Mouse (Mus musculus): ENCODE measurements around the gene Dock2. TPM values are rescaled to one million over a fixed set of nuclear protein-coding genes. Genes with fewer than 3 reads are reported as not detected.

Gene Dock2
- polyA plus RNA-seq, 1 experiment from 2014 or later, result 1.2 TPM

GRCm38 (mm10) chr11:34506390-34506789, 277.3 kb downstream of the Dock2 start:
- Histone ChIP-seq H3K9me3 (no peaks in the 10 kb centered on the region), H3K36me3 (no peaks in the 10 kb centered on the region), H3K4me1 (no peaks in the 10 kb centered on the region), H3K4me3 (no peak overlapping the region), H3K27me3 (ENCODE audit: insufficient read depth, poor library complexity, severe bottlenecking) (no peaks in the 10 kb centered on the region), H3K27ac (no peak overlapping the region)
- 88% methylated on average over 1 of the region's 1 CpGs for WGBS
- no peak for DNase-seq (ENCODE audit: low spot score)

- H3K27me3 ChIP-seq (ENCODE audit: insufficient read depth, poor library complexity, severe bottlenecking), result no peaks in the 10 kb centered on the region
- H3K36me3 ChIP-seq, result no peaks in the 10 kb centered on the region
- WGBS, result 80% methylated on average over 1 of the region's 1 CpGs
- no peaks in the 10 kb centered on the region for H3K4me1 ChIP-seq
- H3K27ac ChIP-seq, result no peak overlapping the region
- no peaks in the 10 kb centered on the region for H3K9me3 ChIP-seq
- no peak overlapping the region for H3K4me3 ChIP-seq
- DNase-seq (ENCODE audit: low spot score), result no peak
These were observed 284.0 kb downstream of the Dock2 start for GRCm38 (mm10) chr11:34499663-34500062.

- no peaks in the 10 kb centered on the region for H3K4me1 ChIP-seq
- 76% methylated on average over 4 of the region's 4 CpGs for WGBS
These were observed 289.0 kb downstream of the Dock2 start for GRCm38 (mm10) chr11:34494682-34495081.

DNA sequence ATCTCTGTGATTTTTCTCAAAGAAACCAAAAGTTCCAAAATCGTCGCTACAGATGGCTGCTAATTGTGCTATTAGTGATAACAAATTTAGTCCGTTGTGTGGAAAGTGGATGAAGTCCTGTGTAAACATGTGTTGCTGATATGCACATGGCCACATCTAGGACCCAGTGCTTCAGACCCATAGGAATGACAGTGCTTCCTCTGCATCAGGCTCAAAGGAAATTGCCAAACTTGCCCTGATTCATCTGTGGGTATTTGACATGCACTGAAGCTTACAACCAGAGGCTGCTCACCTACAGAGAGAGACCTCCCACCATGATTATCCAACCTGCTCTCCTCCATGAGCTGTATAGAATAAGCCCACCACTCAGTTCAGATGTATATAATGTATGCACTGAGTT, 290.7 kb downstream of the Dock2 start:
- no peak for DNase-seq (ENCODE audit: low spot score)
- Histone ChIP-seq H3K36me3 (no peaks in the 10 kb centered on the region), H3K27ac (no peak overlapping the region), H3K9me3 (no peaks in the 10 kb centered on the region), H3K27me3 (ENCODE audit: insufficient read depth, poor library complexity, severe bottlenecking) (no peaks in the 10 kb centered on the region), H3K4me3 (no peak overlapping the region), H3K4me1 (no peaks in the 10 kb centered on the region)
- WGBS, result 76% methylated on average over 3 of the region's 3 CpGs

More at GRCm38 (mm10) chr11:34494682-34495081, 289.0 kb downstream of the Dock2 start:
- Histone ChIP-seq H3K27me3 (ENCODE audit: insufficient read depth, poor library complexity, severe bottlenecking) (no peaks in the 10 kb centered on the region), H3K9me3 (no peaks in the 10 kb centered on the region), H3K27ac (no peak overlapping the region), H3K36me3 (no peaks in the 10 kb centered on the region), H3K4me3 (no peak overlapping the region)
- DNase-seq (ENCODE audit: low spot score), result no peak

- Histone ChIP-seq H3K27ac (no peak overlapping the region), H3K4me1 (no peaks in the 10 kb centered on the region), H3K9me3 (no peaks in the 10 kb centered on the region), H3K27me3 (ENCODE audit: insufficient read depth, poor library complexity, severe bottlenecking) (no peaks in the 10 kb centered on the region), H3K36me3 (no peaks in the 10 kb centered on the region), H3K4me3 (no peak overlapping the region)
- 58% methylated on average over 2 of the region's 2 CpGs for WGBS
- DNase-seq (ENCODE audit: low spot score), result no peak
These were observed 291.5 kb downstream of the Dock2 start for GRCm38 (mm10) chr11:34492223-34492622.

GRCm38 (mm10) chr11:34489548-34489947, 294.1 kb downstream of the Dock2 start:
- H3K9me3 ChIP-seq, result no peaks in the 10 kb centered on the region; the same call in 1 of the 2 replicates
- H3K4me1 ChIP-seq, result 0 out of 2 replicates have a peak, but pooled peaks cover 5% of the 10 kb centered on the region
- no peak for DNase-seq (ENCODE audit: low spot score)
- no peak overlapping the region for H3K27ac ChIP-seq
- H3K4me3 ChIP-seq, result no peak overlapping the region
- H3K36me3 ChIP-seq, result no peaks in the 10 kb centered on the region
- 84% methylated on average over 6 of the region's 6 CpGs for WGBS
- no peaks in the 10 kb centered on the region for H3K27me3 ChIP-seq (ENCODE audit: insufficient read depth, poor library complexity, severe bottlenecking)

- no peak for DNase-seq (ENCODE audit: low spot score)
- no peaks in the 10 kb centered on the region for H3K27me3 ChIP-seq (ENCODE audit: insufficient read depth, poor library complexity, severe bottlenecking)
- H3K9me3 ChIP-seq, result no peaks in the 10 kb centered on the region
- H3K27ac ChIP-seq, result no peak overlapping the region
- no peaks in the 10 kb centered on the region for H3K4me1 ChIP-seq
- H3K4me3 ChIP-seq, result no peak overlapping the region
- 76% methylated on average over 5 of the region's 5 CpGs for WGBS
- no peaks in the 10 kb centered on the region for H3K36me3 ChIP-seq
These were observed 304.4 kb downstream of the Dock2 start for GRCm38 (mm10) chr11:34479301-34479700.

DNA sequence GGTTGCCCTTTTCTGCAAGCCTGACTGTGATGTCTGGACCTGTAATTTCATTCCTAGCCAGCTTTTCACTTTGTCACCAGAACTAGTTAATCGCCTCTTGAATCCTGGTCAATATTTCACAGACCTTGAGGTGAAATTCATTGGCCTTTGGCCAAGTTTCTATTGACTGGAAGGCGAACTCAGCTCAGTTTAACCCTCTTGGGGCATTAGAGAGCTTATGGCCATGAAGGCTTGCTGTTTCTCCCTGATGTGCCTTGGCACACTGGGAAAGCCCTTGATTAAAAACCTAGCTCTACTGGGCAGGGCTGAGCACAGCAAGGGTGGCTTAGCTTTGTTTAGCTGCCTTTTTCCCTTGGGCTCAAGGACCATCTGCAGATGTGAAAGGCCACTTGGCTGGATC, 313.9 kb downstream of the Dock2 start:
- no peak overlapping the region for H3K4me3 ChIP-seq
- H3K9me3 ChIP-seq, result no peaks in the 10 kb centered on the region
- 79% methylated on average over 2 of the region's 2 CpGs for WGBS
- no peak for DNase-seq (ENCODE audit: low spot score)
- no peak overlapping the region for H3K27ac ChIP-seq
- no peaks in the 10 kb centered on the region for H3K36me3 ChIP-seq
- no peaks in the 10 kb centered on the region for H3K27me3 ChIP-seq (ENCODE audit: insufficient read depth, poor library complexity, severe bottlenecking)
- no peaks in the 10 kb centered on the region for H3K4me1 ChIP-seq

DNA sequence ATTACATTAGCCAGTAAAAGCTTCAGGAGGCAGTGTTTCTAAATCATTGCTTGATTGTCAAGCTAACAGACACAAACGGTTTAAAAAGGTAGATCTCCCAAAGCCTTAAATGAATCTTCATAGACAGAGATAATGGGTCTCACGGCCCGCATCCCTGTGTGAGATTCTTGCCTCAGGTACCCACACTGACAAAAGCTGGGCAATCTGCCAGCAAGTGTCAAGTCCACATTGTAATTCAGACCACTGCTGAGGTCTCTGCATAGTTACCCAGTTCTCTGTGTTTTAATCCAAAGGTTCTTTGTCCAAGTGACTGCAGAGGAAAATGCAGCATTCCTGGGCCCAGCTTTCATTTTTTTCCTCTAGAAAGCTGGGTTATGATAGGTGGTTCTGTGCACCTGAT, 315.1 kb downstream of the Dock2 start:
- Histone ChIP-seq H3K36me3 (no peaks in the 10 kb centered on the region), H3K27me3 (ENCODE audit: insufficient read depth, poor library complexity, severe bottlenecking) (no peaks in the 10 kb centered on the region), H3K4me1 (no peaks in the 10 kb centered on the region), H3K27ac (no peak overlapping the region), H3K9me3 (no peaks in the 10 kb centered on the region), H3K4me3 (no peak overlapping the region)
- no peak for DNase-seq (ENCODE audit: low spot score)
- WGBS, result 66% methylated on average over 3 of the region's 3 CpGs

- no peak overlapping the region for H3K4me3 ChIP-seq
- H3K36me3 ChIP-seq, result no peaks in the 10 kb centered on the region
- no peak overlapping the region for H3K27ac ChIP-seq
- H3K27me3 ChIP-seq (ENCODE audit: insufficient read depth, poor library complexity, severe bottlenecking), result no peaks in the 10 kb centered on the region
- H3K9me3 ChIP-seq, result no peaks in the 10 kb centered on the region
- WGBS, result 52% methylated on average over 1 of the region's 1 CpGs
- H3K4me1 ChIP-seq, result no peaks in the 10 kb centered on the region
- no peak for DNase-seq (ENCODE audit: low spot score)
These were observed 316.6 kb downstream of the Dock2 start for GRCm38 (mm10) chr11:34467056-34467455.

- Histone ChIP-seq H3K9me3 (no peaks in the 10 kb centered on the region), H3K27me3 (ENCODE audit: insufficient read depth, poor library complexity, severe bottlenecking) (no peaks in the 10 kb centered on the region), H3K4me3 (no peak overlapping the region), H3K4me1 (no peaks in the 10 kb centered on the region), H3K27ac (no peak overlapping the region), H3K36me3 (no peaks in the 10 kb centered on the region)
- WGBS, result 92% methylated on average over 4 of the region's 4 CpGs
- DNase-seq (ENCODE audit: low spot score), result no peak
These were observed 333.7 kb downstream of the Dock2 start for GRCm38 (mm10) chr11:34449944-34450343.

DNA sequence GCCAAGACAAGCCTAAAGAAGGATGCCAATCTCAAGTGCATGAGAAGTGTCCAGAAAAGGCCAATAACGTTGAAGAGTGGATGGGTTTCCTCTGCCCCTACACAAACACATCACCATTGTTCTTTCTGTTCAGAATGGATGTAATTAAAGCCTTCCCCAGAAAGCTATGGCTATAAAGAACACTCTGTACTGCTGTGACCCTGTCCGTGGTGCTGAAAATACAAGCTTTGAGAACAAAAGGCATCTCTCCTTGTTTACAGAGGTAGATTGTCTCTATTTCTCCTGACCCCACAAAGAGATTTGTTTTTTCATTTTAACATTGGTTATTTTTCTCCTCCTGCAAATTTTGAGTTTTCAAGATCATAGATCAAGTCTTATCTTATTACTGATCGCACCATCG, 335.8 kb downstream of the Dock2 start:
- Histone ChIP-seq H3K27me3 (ENCODE audit: insufficient read depth, poor library complexity, severe bottlenecking) (no peaks in the 10 kb centered on the region), H3K4me3 (no peak overlapping the region), H3K36me3 (no peaks in the 10 kb centered on the region), H3K9me3 (no peaks in the 10 kb centered on the region), H3K4me1 (no peaks in the 10 kb centered on the region), H3K27ac (no peak overlapping the region)
- DNase-seq (ENCODE audit: low spot score), result no peak
- 43% methylated on average over 4 of the region's 4 CpGs for WGBS

- DNase-seq (ENCODE audit: low spot score), result no peak
- Histone ChIP-seq H3K36me3 (no peaks in the 10 kb centered on the region), H3K27me3 (ENCODE audit: insufficient read depth, poor library complexity, severe bottlenecking) (no peaks in the 10 kb centered on the region), H3K4me3 (no peak overlapping the region), H3K9me3 (no peaks in the 10 kb centered on the region), H3K4me1 (no peaks in the 10 kb centered on the region), H3K27ac (no peak overlapping the region)
- 68% methylated on average over 2 of the region's 2 CpGs for WGBS
These were observed 345.3 kb downstream of the Dock2 start for GRCm38 (mm10) chr11:34438429-34438828.

DNA sequence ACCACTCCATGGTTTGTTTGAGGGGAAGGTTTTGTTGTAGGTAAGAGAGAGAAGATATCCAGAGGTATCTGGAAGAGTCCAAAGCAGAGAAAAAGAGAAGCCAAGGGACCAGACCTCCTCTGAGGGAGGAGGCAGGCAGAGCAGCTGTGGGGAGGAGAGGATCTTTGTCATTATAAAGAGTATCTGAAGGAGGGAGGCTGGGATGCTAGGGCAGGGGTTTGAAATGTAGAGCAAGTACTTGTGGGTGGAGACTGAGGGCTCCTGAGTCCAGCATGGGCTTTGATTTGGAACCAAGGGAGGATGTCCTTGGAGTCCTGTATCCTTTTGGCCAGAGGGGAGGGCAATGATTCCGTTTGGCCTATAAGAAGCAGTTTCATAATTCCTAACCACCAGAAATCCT, 346.2 kb downstream of the Dock2 start:
- Histone ChIP-seq H3K9me3 (no peaks in the 10 kb centered on the region), H3K36me3 (no peaks in the 10 kb centered on the region), H3K27ac (no peak overlapping the region), H3K27me3 (ENCODE audit: insufficient read depth, poor library complexity, severe bottlenecking) (no peaks in the 10 kb centered on the region), H3K4me1 (no peaks in the 10 kb centered on the region), H3K4me3 (no peak overlapping the region)
- WGBS, result 53% methylated on average over 1 of the region's 1 CpGs
- no peak for DNase-seq (ENCODE audit: low spot score)
